Mouse (Mus musculus): Measurements from ENCODE around the gene Pemt. TPM values are rescaled to one million over a fixed set of nuclear protein-coding genes. Genes with fewer than 3 reads are reported as not detected.
"Not testable (repeated sequence)": the region's sequence is repeated elsewhere in the genome, so short reads cannot be mapped to it uniquely, and the experiment has no call there.

Gene Pemt
- polyA plus RNA-seq, 1 experiment = 3.7 TPM

GRCm38 (mm10) chr11:59962590-59962989, 83.7 kb downstream of the Pemt start:
- H3K4me3 ChIP-seq (replicated peaks; ENCODE audit: control insufficient read depth, low read depth, low read length) = no peak overlapping the region
- TF ChIP-seq POLR2A (IDR thresholded peaks at IDR 0.05; ENCODE audit: borderline replicate concordance, control insufficient read depth, low read depth, low read length) = no peak
- no peak for TF ChIP-seq CTCF (IDR thresholded peaks at IDR 0.05; ENCODE audit: control insufficient read depth, insufficient read depth, low read length)
- no peaks in the 10 kb centered on the region for H3K4me1 ChIP-seq (ENCODE audit: control insufficient read depth, insufficient read depth, low read length)
- no peak overlapping the region for H3K27ac ChIP-seq (ENCODE audit: control insufficient read depth, insufficient read depth, low read depth, low read length, poor library complexity)
- 86% methylated on average over 3 of the region's 3 CpGs for WGBS

DNA sequence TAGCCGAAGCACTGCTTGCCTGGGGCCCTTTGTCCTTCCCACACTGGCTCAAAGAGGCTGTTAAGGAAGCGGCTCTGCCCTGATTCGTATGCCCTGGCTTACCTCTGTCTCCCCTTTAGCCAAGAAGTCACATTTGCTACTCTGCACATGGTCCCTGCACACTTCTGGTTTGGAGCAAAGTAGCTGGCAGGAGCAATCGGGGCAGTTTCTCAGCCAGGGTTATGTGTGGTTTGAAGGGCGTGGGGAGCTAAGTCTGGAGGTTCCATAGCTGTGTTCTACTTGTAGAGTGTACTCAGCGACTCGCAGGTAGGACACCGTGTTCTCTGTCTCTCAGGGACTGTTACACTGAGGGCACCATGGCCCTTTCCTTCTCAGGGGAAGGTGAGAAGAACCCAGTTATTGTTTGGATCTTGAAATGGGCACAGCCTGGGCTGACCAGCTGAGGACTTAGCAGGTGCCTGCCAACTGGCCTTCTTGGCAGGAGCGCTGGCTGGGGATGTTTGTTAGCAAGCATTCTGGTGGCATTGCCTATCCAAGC, 84.9 kb downstream of the Pemt start:
- H3K4me1 ChIP-seq (ENCODE audit: control insufficient read depth, insufficient read depth, low read length) = no peaks in the 10 kb centered on the region
- H3K27ac ChIP-seq (ENCODE audit: control insufficient read depth, insufficient read depth, low read depth, low read length, poor library complexity) = no peak overlapping the region
- WGBS = 85% methylated on average over 9 of the region's 9 CpGs
- no peak overlapping the region for H3K4me3 ChIP-seq (replicated peaks; ENCODE audit: control insufficient read depth, low read depth, low read length)
- no peak for TF ChIP-seq POLR2A (IDR thresholded peaks at IDR 0.05; ENCODE audit: borderline replicate concordance, control insufficient read depth, low read depth, low read length)
- TF ChIP-seq CTCF (IDR thresholded peaks at IDR 0.05; ENCODE audit: control insufficient read depth, insufficient read depth, low read length) = no peak

- H3K4me1 ChIP-seq (ENCODE audit: control insufficient read depth, insufficient read depth, low read length) = no peaks in the 10 kb centered on the region
- no peak overlapping the region for H3K27ac ChIP-seq (ENCODE audit: control insufficient read depth, insufficient read depth, low read depth, low read length, poor library complexity)
- TF ChIP-seq CTCF (IDR thresholded peaks at IDR 0.05; ENCODE audit: control insufficient read depth, insufficient read depth, low read length) = no peak
- no peak for TF ChIP-seq POLR2A (IDR thresholded peaks at IDR 0.05; ENCODE audit: borderline replicate concordance, control insufficient read depth, low read depth, low read length)
- H3K4me3 ChIP-seq (replicated peaks; ENCODE audit: control insufficient read depth, low read depth, low read length) = no peak overlapping the region
- 82% methylated on average over 20 of the region's 20 CpGs for WGBS
These were observed 85.6 kb downstream of the Pemt start for GRCm38 (mm10) chr11:59960476-59961337.

DNA sequence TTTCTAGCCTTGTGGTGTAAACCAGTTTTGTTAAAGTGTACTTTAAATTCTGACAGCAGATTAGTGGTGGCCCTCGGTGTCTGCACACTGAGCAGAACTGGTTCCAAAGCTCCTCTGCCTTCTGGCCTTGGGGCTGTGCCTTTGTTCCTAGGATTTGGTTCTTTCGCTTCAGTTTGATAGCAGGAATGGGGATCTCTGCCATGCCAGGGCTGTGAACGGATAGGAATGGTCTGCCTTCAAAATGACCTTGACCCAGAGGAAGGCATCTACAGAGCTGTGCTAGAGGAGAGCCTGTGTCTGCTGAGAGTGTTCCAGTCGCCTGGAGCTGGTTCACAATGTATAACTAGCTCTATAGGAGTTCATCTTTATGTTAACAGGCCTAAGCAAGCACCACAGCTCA, 86.8 kb downstream of the Pemt start:
- Histone ChIP-seq H3K4me1 (ENCODE audit: control insufficient read depth, insufficient read depth, low read length) (no peaks in the 10 kb centered on the region), H3K4me3 (replicated peaks; ENCODE audit: control insufficient read depth, low read depth, low read length) (no peak overlapping the region), H3K27ac (ENCODE audit: control insufficient read depth, insufficient read depth, low read depth, low read length, poor library complexity) (no peak overlapping the region)
- WGBS = 79% methylated on average over 4 of the region's 4 CpGs
- TF ChIP-seq CTCF (IDR thresholded peaks at IDR 0.05; ENCODE audit: control insufficient read depth, insufficient read depth, low read length) (no peak), POLR2A (IDR thresholded peaks at IDR 0.05; ENCODE audit: borderline replicate concordance, control insufficient read depth, low read depth, low read length) (no peak)

DNA sequence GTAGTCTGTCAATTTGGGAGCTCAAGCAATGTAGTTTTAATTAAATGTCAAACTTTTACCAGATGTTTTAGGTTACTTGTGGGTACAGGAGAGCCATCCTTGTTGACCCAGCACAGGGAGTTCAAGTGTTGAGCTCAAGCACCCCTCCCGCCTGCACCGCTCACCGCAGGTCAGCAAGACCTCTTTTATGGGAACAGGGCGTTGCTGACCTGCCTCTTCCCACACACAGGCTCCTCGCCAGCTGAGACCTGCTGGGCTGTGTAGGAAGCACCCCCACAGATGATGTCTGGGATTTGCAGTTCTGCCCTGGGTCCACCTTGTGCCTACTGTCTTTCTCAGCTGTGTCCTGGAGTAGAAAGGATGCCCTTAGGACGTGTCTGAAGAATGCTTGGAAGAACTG, 89.5 kb downstream of the Pemt start:
- TF ChIP-seq CTCF (IDR thresholded peaks at IDR 0.05; ENCODE audit: control insufficient read depth, insufficient read depth, low read length) = no peak
- no peak for TF ChIP-seq POLR2A (IDR thresholded peaks at IDR 0.05; ENCODE audit: borderline replicate concordance, control insufficient read depth, low read depth, low read length)
- no peak overlapping the region for H3K4me3 ChIP-seq (replicated peaks; ENCODE audit: control insufficient read depth, low read depth, low read length)
- H3K27ac ChIP-seq (ENCODE audit: control insufficient read depth, insufficient read depth, low read depth, low read length, poor library complexity) = no peak overlapping the region
- H3K4me1 ChIP-seq (ENCODE audit: control insufficient read depth, insufficient read depth, low read length) = no peaks in the 10 kb centered on the region
- 90% methylated on average over 6 of the region's 6 CpGs for WGBS

DNA sequence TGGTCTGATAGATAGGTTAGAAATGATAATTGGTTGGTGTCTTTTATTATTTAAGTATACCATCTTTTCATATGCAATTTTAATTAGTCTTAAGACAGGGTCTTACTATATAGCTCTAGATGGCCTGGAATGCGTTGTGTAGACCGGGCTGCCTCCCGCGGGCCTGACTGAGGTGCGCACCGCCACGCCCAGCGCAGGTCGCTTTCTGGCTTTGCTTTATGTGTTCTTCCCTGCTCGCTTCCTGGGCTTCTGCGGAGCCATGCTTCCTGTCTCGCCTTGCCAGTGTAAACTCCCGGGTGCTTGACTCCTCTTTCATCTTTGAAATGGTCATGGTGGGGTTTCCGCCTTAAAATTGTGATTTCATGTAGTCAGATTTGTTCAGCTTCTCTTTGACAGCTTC, 93.4 kb downstream of the Pemt start:
- Histone ChIP-seq H3K4me3 (replicated peaks; ENCODE audit: control insufficient read depth, low read depth, low read length) (no peak overlapping the region), H3K27ac (ENCODE audit: control insufficient read depth, insufficient read depth, low read depth, low read length, poor library complexity) (no peak overlapping the region), H3K4me1 (ENCODE audit: control insufficient read depth, insufficient read depth, low read length) (no peaks in the 10 kb centered on the region)
- WGBS = 91% methylated on average over 14 of the region's 14 CpGs
- no peak for TF ChIP-seq POLR2A (IDR thresholded peaks at IDR 0.05; ENCODE audit: borderline replicate concordance, control insufficient read depth, low read depth, low read length)

DNA sequence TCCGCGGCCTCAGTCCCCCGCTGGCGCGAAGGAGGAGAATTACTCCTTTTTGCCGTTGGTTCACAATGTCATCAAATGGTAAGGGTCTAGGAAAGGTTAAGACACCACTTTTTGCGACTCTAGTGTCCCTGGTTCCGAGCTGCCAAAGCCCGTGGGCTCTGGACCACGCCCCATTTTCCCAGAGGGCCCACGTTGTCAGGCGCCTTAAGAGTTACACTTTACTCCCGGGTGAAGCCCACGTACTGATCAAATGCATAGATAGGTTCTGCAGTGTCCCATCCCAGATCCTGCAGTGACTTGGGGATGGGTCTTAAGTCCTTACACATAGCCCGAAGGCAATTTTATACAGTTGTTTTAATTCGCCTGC, 97.9 kb downstream of the Pemt start:
- 3% methylated on average over 16 of the region's 16 CpGs for WGBS
- Histone ChIP-seq H3K4me1 (ENCODE audit: control insufficient read depth, insufficient read depth, low read length) (no peaks in the 10 kb centered on the region), H3K4me3 (replicated peaks; ENCODE audit: control insufficient read depth, low read depth, low read length) (peak overlapping the region; percentile 91), H3K27ac (ENCODE audit: control insufficient read depth, insufficient read depth, low read depth, low read length, poor library complexity) (peak overlapping the region; percentile 68)
- TF ChIP-seq CTCF (IDR thresholded peaks at IDR 0.05; ENCODE audit: control insufficient read depth, insufficient read depth, low read length) = no peak
- no peak for TF ChIP-seq POLR2A (IDR thresholded peaks at IDR 0.05; ENCODE audit: borderline replicate concordance, control insufficient read depth, low read depth, low read length)

DNA sequence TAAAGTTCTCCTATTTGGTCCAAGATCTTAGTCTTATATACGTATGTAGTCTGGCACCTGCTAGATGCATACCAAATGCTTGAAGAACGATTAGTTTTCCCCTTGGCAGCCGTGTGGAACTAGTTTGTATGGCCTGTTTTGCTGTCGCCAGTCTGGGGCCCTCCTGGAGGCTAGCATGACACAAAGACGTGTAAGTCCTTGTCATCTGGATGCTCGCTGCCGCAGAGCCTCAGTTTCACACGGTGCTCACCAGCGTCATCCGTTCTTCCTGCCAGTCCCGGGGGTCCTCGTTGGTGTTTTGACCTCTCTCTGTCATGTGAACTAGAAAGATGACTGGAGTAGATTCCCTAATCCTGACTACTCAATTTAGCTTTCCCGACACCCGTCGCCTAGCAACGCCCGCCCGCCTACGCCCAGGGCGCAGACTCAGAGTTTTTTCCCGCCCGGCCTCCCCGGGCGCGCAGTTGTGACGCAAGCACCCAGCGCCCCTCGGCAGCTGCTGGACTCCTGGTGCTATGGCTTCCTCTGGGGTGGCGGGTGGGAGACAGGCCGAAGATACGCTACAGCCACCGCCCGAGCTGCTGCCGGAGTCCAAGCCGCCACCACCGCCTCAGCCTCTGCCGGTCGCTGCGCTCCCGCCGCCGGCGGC, 98.4 kb downstream of the Pemt start, which contains the start of gene Med9:
TSS of gene Med9 (plus strand) at position 455 of the 649 bp plus-strand sequence.
- TF ChIP-seq CTCF (IDR thresholded peaks at IDR 0.05; ENCODE audit: control insufficient read depth, insufficient read depth, low read length) = no peak
- TF ChIP-seq POLR2A (IDR thresholded peaks at IDR 0.05; ENCODE audit: borderline replicate concordance, control insufficient read depth, low read depth, low read length) = peak; percentile 31; the same call in 1 of the 2 replicates
- 2% methylated on average over 43 of the region's 43 CpGs for WGBS
- Histone ChIP-seq H3K4me3 (replicated peaks; ENCODE audit: control insufficient read depth, low read depth, low read length) (peak within 1 kb of the TSS; percentile 91), H3K27ac (ENCODE audit: control insufficient read depth, insufficient read depth, low read depth, low read length, poor library complexity) (peak within 1 kb of the TSS; percentile 68), H3K4me1 (ENCODE audit: control insufficient read depth, insufficient read depth, low read length) (no peaks in the 10 kb centered on the region)

DNA sequence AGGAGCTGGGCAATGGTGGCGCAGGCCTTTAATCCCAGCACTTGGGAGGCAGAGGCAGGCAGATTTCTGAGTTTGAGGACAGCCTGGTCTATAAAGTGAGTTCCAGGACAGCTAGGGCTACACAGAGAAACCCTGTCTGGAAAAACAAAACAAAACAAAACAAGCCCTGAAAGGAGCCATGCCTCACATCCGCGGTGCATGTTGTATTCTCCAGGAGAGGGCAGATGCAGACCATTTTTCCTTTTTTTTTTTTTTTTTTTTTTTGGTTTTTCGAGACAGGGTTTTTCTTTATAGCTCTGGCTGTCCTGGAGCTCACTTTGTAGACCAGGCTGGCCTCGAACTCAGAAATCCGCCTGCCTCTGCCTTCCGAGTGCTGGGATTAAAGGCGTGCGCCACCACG, 101.4 kb downstream of the Pemt start:
- not testable (repeated sequence) for H3K4me1 ChIP-seq (ENCODE audit: control insufficient read depth, insufficient read depth, low read length)
- 87% methylated on average over 10 of the region's 10 CpGs for WGBS

More for the DNA sequence above, 101.4 kb downstream of the Pemt start:
- not testable (repeated sequence) for H3K4me3 ChIP-seq (replicated peaks; ENCODE audit: control insufficient read depth, low read depth, low read length); H3K27ac ChIP-seq (ENCODE audit: control insufficient read depth, insufficient read depth, low read depth, low read length, poor library complexity)

Data from bone marrow, adult 2 months (tissue).